Mouse (Mus musculus) induced T-regulatory cell, adult 2 months (primary cell): ENCODE measurements at regions not wholly inside any gene's neighbourhood (a gene's known extent, or its start where the extent isn't known, plus 50 kb on each side); places are given as distances from the start of the nearest gene placed in this dataset.

Experiments used
- DNase-seq: peaks from one replicate; pipeline ENCODE4 v3.0.0-alpha.2; 2012; ENCODE audit warnings: low read depth

DNA sequence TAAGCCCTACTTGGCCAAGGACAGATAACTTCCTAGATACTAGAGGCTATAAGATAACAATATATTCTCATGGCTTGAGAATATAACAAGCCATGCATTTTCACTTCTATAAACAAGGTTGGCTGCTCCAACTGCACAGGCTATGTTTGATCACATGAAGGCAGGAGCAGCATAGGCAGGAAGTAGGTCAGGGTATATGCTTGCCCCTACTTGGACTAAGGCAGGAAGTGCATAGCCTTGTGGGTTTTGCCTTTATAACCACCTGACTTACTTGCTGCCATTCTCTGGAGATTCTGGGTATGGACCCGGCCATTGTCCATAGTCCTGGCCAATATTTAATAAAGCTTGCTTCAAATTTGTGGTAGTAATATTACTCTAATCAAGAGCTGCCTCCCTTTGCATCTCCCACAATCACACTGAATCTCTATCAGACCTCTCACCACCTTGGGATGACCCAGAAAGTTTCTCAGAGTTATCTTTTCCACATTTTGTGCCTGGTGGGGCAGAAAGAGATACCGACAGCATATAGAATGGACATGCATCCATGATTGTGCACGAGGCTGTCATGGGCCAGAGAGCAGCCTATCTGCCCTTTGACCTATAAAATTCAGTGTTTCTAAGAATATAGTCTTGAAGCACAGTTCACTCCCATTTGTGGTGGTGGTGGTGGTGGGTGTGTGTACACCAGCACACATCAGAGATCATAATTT, 193.7 kb upstream of the Klf3 start:
- DNase-seq, result peak; percentile 53

DNA sequence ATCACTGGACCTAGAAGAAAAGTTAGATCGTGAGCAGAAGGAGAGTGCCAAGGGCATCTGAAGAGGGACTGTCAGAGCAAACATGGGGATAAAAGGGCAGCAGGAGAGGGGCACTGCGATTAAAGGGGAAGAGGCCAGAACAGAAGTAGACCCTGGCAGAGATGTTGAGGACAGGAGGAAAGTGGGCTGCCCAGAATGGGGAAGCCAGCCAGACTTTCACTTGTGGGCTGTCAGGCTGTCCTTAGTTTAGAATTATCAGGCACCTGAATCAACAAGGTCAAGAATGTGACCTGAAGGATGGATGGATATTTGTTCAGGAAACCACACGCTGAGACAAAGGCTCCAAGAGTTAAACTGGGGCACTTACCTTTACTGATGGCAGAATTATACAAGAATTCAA, 193.0 kb upstream of the Klf3 start:
- DNase-seq, result no peak

DNA sequence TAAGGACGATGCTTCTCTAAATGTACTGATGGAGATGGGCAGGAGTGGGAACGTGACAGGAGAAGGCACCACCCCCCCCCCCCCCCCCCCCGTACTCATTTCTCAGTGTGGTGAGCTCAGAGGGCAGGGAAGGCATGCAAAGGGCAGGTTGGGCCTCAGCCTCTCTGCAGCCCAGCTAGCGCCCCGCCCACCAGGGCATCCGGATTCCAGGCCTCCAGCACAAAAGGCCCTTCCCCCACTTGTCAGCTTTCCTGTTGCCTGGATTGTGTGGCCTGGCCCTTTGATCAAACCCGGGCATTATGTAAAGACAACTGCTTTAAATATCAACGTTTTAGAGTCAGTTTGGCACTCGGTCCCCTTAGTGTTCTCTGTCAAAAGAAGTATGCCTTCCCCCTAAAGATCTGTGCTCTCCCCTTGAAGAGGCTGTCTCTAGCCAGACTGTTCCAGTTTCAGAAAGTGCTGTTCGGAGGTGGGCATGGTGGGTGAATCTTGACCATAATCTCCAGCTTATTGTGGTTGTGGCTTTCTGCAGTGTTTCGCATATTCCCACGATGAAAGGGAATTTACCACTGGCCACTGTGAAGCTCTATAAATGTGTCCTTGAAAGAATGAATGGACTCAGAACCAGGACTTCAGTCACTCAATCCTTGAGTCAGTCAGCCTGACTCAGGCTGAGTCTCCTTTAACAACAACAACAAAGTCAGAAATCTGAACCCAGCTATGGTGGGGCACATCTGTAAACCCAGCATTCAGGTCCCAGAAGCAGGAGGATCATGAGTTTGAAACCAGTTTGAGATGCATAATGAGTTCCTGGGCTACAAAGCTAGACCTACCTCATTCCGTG, 192.4 kb upstream of the Klf3 start:
- no peak for DNase-seq

DNA sequence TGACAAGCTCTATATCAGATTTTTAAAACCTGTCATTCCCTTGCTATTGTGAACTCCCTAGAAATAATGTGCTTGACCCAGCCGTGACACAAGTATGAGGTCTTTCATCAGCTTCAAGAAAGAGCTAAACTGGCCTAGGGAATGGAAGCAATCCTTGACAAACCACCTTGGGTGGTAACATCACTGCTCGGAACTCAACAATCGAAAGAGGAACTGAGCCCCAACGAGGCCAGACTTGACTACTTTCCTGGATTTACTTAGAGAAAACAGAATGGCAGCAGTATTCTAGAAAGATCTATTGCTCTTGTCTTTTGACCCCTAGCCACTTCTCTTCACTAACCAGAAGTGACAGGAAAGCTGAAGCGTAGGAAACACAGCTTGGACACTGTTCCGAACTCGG, 191.2 kb upstream of the Klf3 start:
- DNase-seq, result no peak

- DNase-seq, result no peak
These were observed 189.5 kb upstream of the Klf3 start for GRCm38 (mm10) chr5:64613696-64614095.

DNA sequence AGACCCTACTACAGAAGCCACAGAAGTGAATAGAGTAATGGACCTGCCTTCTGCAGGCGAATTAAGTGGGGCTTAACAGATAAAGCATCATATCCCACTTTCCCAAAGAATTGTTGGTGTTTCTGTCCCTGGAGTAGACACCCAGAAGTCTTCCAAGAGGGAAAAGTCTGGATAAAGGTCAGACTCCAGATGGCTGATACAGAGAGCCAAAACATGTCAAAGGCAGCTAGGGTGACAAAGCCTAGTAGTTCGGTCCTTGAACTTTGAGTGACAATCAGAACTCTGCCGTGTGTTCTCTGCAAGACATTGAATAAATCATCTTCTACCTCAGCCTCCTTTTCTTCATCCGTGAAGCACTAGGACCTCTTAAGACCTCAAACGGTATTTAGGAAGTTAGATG, 185.1 kb upstream of the Klf3 start:
- DNase-seq, result no peak

GRCm38 (mm10) chr5:64619752-64620151, 183.4 kb upstream of the Klf3 start:
- no peak for DNase-seq

DNA sequence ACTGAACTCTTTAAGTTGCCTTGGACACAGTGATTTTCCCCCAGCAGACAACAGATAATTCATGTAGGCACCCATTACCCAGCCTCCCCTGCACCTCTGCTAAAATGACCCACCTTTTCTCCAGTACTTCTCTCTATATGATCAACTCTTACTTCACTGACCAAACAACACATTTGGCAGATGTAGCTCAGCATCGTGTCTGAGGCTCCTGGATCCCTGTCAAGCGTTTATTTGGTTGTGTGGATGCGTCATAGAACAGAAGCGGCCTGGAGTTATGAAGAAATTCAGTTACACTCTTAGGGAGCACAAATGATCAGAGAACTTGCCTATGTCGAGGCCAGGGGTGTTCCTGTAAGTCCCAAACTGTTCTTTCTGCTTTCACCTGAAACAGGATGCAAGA, 182.5 kb upstream of the Klf3 start:
- no peak for DNase-seq

GRCm38 (mm10) chr5:64621386-64621785, 181.8 kb upstream of the Klf3 start:
- no peak for DNase-seq

- DNase-seq, result no peak
These were observed 179.5 kb upstream of the Klf3 start for GRCm38 (mm10) chr5:64623653-64624052.

DNA sequence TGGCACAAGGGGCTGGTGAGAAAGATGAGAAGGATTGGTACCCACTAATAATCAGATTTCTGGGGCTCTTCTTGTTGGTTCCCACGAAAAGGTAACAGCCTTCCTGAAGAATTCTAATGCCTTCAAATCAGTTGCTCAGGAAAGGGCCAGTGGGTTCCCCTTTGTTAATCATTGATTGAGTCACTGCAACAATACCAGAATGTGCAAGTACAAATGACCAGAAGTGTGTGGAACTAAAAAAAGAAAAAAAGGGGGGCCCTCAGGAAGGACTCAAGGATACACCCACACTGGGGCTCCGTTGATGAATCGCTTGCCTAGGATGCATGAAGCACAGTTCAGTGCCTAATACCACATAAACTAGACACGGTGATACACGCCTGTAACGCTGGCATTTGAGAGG, 179.0 kb upstream of the Klf3 start:
- DNase-seq, result no peak

DNA sequence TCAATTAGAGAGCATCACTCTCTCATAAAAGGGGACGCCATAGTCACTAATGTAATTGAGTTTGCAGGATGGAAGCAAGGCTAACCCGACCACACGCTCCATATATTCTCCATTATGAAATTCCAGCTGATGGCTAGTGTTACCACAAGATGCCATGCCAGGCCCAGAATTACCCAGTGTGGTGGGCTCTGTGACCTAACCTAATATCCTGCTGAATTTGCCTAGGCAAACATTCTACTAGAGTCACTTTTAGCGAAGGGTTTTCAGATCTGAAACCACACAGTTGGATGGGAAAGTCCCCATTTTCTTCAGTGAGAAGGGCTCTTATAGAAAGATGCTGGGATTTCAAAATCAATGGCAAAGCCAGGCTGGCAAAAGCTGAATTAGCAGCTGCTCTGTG, 177.8 kb upstream of the Klf3 start:
- peak; percentile 76 for DNase-seq

DNA sequence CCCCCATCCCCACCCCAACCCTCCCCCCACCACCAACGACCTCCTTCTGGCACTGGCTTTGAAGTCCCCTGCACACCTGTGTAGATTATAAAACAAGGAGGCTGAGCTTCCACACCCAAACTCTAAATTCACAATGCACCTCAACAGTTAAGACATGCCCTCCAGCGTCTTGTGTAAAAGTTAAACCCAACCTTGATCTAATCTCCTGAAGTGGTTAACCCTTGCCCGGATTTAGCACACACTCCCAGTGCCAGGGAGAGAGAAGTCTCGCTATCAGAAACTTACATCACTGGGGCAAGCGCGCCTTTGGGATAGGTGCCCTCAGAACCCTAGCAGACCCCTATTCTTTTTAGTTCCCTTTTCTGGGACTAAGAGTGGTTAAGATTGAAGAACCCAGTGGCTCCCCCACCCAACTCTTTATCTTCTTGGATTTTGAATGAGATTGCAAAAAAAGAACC, 177.3 kb upstream of the Klf3 start:
- peak; percentile 63 for DNase-seq

DNA sequence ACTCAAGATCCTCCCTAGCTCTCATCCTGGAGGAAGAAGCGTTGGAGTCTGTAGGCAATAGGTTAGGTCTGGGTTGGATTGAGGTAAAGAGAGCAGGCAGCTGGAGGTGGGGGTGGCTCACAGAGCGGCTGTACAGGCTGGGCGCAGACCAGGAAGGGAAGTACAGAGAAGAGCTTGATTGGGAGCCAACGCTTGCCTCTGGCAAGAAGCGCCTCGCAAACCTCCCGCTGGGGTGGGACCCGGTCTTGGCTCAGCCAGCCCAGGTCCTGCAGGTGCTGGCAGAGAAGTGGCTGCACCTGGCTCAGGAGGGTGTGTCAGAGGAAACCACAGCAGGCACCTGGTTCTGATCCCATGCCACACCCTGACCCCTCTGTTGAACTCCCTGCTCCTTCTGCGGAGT, 176.8 kb upstream of the Klf3 start:
- peak; percentile 54 for DNase-seq

DNA sequence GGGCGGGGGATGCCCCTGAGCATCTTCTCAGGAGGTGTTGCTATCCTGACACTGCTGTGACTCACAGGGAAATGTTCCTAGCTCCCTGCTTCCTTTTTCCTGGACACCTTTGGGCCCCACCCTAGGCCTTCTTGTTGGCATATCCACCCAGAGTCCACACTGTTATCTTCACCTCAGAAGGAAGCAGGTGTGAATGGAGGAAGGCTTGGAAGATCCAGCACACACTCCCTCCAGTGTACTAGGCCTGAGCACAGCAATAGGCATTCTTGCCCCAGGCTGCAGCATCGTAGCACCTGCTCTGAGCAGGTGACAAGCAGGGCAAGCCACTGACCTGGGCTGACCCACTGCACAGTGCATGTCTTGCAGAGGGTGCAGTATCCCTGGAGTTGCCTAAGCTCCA, 172.6 kb upstream of the Klf3 start:
- no peak for DNase-seq

DNA sequence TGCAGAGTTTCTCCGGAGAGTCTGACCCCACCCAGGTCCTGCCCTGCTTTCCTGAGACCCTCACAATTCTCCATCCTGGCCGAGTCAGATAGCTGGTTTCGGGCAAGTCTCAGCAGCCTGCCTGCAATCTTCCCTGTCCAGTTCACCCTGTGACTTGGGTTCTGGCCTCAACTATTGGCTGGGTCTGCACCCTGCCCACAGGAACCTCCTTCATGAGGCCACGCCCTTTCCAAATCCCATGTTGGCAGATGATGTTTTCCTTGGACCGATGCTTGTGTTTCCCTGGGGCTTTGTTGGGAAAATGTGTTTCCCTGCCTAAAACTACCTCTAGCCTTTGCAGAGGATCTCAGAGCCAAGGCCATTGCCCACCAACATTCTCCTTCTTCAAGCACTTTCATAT, 171.0 kb upstream of the Klf3 start:
- DNase-seq, result no peak

DNA sequence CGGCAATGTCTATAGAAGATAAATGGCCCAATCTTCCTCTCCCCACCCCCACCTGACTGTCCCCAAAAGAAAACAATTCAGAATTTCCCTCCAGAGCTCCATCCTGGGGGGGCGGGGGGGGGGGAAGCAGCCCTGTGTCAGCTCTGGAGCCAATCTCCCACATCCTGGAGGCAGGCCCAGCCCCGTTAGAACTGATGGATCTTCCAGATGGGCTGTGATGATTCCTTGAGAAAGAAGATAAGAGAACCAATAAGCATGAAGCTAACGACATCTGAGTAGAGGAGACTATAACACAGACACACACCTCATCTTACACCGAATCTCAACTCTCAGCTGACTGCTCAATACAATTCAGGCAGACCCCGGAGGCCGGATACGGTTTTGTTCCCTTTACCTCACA, 169.2 kb upstream of the Klf3 start:
- DNase-seq, result no peak

GRCm38 (mm10) chr5:64634721-64635120, 168.5 kb upstream of the Klf3 start:
- no peak for DNase-seq

DNA sequence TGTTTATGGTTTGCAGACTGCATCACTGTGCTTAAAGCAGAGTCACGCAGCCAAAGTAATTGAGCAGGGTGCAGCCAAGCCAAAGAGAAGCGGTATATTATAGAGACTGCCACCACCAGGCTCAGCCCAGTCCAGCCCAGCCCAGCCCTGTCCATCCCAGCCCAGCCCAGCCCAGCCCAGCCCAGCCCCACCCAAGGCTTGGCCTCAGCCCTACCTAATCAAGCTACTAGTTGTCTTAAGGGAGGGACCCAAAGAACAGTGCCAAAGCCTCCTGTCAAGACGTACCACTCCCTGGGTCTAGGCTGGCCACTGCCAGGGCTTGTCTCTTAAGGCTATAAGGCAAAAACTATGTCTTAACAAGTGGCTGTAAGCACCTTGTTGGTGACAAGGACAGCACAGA, 166.9 kb upstream of the Klf3 start:
- no peak for DNase-seq

DNA sequence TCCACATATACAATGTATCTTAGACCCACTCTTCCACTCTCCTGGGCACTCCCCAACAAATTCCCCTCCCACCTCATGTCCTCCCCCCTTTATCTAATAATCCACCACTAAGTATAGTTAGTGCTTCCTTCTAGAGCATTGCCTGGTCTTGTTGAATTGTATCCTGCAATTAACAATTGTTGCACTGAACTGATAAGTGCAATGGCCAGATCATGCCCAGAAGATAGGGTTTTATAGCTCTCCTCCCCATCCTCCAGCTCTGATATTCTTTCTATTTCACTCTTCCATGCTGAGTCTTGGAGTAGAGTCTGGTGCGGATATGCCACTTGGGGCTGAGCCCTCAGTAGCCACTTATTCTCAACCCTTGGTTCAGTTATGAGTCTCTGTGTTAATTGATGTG, 159.6 kb upstream of the Klf3 start:
- no peak for DNase-seq

- DNase-seq, result peak; percentile 48
These were observed 155.6 kb upstream of the Klf3 start for GRCm38 (mm10) chr5:64647417-64648125.

- DNase-seq, result no peak
These were observed 154.7 kb upstream of the Klf3 start for GRCm38 (mm10) chr5:64648492-64648891.

DNA sequence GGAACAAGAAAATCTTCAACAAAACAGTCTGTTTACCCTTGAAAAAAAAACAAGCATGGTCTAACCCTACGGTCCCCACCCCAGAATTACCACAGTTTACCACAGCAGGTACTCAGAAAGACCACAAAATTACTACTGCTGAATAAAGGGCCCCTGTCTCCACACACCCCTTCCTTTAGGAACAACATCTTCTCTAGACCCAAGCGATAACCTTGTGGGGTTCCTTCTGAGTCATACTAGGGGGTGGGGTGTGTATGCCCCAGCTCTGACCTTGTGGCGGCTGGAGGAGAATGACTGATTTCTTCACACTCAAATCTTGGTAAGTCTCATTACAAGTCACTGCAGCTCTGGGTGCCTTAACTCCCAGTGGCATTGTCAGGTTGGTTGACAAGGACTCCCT, 151.8 kb upstream of the Klf3 start:
- DNase-seq, result peak; percentile 87
